Mouse (Mus musculus) heart, adult 2 months (tissue): ENCODE results near the gene Hsd17b12.

Source experiments
- CTCF ChIP-seq: fragments of 200-600 bp; IDR thresholded peaks from 2 replicates; pipeline ENCODE4 v1.8.1; 2022; ENCODE audit warnings: antibody characterized with exemption, mild to moderate bottlenecking, moderate library complexity
- POLR2A ChIP-seq: fragments of 200-500 bp; IDR thresholded peaks from 2 replicates; pipeline ENCODE4 v1.6.1; 2011; ENCODE audit warnings: mild to moderate bottlenecking, low read depth, low read length, control low read depth; ENCODE audit not compliant: insufficient read depth

GRCm38 (mm10) chr2:94002331-94002730 is 155.4 kb downstream of the Hsd17b12 start:
- no peak for TF ChIP-seq CTCF
- no peak for TF ChIP-seq POLR2A
